Mouse (Mus musculus): Measurements from ENCODE around the gene Mprip. TPM values are rescaled to one million over a fixed set of nuclear protein-coding genes. Genes with fewer than 3 reads are reported as not detected.

Gene Mprip
- polyA plus RNA-seq, 1 experiment from 2014 or later, result 14.4 TPM

DNA sequence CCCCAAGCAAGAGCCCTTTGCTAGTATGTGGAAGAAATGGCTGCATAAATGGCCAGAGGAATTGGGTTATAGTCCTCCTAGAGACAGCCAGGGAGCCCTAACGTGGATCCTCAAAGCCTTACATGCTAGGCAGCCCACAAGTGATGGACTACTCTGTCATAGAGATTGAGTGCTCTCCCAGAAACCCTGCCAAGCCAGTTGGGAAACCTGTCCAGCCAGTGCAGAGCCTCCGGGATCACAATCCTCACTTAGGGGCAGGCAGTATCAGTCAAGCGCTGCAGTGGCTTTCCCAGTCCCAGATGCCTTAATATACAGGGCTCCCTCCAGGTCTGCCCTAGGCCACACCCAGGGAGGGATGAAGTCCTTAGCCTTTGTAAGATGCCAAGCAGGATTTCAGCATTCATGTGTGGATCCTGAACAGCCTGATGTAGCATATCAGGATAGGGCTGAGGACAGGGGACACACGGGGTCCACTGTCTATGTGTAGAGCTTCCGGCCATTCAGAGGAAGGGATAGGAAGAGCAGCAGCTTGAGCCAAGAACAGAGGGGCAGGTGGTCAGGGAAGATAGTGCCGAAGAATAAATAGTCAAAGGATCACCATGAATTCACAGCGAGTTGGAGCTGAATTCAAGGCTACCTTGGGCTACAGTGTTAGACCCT is 27.0 kb upstream of the Mprip start:
- Histone ChIP-seq H3K4me2 (no peak overlapping the region), H3K9ac (no peak overlapping the region), H3K4me1 (replicated peaks) (peaks cover 6% of the 10 kb centered on the region), H3K36me3 (replicated peaks) (no peaks in the 10 kb centered on the region), H3K4me3 (replicated peaks) (no peak overlapping the region), H3K27me3 (0 out of 2 replicates have a peak, but pooled peaks cover 7% of the 10 kb centered on the region), H3K27ac (replicated peaks) (no peak overlapping the region), H3K9me3 (replicated peaks) (no peaks in the 10 kb centered on the region)
- no peak for ATAC-seq (ENCODE audit: insufficient read depth)
- WGBS (ENCODE audit: insufficient replicate concordance), result 59% methylated on average over 7 of the region's 7 CpGs

DNA sequence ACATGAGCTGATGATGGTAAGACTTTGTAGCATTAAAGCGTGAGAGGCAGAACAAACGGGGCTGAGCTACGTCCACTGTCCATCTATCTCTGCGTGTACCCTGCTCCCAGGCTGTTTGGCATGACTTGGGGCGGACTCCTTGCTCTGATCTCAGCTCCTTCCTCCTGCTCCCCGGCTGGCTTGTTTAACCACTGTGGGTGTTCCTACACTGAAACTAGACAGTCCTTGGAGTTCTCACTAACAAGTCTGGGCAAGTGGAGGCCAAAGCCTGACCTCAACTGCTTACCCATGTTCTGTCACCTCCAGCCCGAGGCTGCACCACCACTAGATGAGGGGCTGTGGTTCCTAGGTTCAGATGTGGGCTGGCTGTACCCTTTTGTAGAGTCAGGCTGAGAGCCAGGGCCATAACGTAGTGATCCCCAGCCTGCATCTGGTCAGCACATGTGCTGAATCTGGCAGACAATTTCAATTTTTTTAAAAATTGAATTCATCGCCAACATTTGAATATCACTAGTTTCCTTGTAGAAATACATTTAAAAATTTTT is 25.8 kb upstream of the Mprip start:
- no peaks in the 10 kb centered on the region for H3K36me3 ChIP-seq (replicated peaks)
- WGBS (ENCODE audit: insufficient replicate concordance), result 63% methylated on average over 9 of the region's 9 CpGs
- H3K9me3 ChIP-seq (replicated peaks), result no peaks in the 10 kb centered on the region
- no peak overlapping the region for H3K27ac ChIP-seq (replicated peaks)
- no peak overlapping the region for H3K9ac ChIP-seq
- 0 out of 2 replicates have a peak, but pooled peaks cover 7% of the 10 kb centered on the region for H3K27me3 ChIP-seq
- no peak overlapping the region for H3K4me2 ChIP-seq
- H3K4me1 ChIP-seq (replicated peaks), result peaks cover 6% of the 10 kb centered on the region
- no peak overlapping the region for H3K4me3 ChIP-seq (replicated peaks)
- no peak for ATAC-seq (ENCODE audit: insufficient read depth)

DNA sequence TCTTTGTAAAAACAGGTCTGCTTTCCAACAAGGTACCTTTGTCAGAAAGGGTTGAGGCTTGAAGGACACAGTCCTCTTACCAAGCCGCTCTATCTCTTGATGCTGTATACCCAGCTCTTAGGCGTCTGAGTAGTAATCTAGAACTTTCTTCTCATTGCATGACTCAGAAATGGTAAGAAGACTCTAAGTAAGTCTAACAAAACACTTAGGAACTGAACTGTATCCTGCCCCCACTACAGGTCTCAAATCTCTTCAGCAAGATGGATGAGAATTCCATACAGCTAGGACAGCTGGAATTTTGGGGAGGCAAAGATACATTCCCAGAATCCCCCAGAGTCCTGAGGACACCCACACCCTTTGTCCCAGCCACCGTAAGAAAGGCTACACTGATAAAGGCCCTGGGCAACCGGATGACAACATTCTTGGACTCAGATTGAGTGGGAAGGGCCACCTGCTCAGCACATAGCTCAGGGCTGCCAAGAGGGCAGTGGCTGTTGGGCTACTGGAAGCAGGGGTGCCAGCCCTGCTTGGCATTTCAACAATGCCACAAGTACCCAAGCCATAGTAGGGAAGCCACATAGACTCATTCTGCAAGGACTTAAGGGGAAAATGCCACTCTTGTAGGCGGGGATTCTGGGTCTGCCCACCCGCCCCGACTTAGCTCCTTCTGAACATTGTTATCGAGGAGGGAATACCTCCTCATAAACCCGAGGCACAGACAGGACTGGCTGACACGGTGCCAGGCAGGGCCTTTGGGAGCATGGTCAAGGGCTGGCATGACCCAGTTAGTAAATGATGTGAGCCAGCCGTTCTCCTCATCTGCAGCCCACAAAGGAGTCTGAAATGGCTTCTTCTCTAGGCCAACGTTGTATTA is 25.0 kb upstream of the Mprip start:
- no peak overlapping the region for H3K27ac ChIP-seq (replicated peaks)
- 0 out of 2 replicates have a peak, but pooled peaks cover 7% of the 10 kb centered on the region for H3K27me3 ChIP-seq
- no peaks in the 10 kb centered on the region for H3K36me3 ChIP-seq (replicated peaks)
- no peak for ATAC-seq (ENCODE audit: insufficient read depth)
- no peak overlapping the region for H3K9ac ChIP-seq
- no peaks in the 10 kb centered on the region for H3K9me3 ChIP-seq (replicated peaks)
- peaks cover 6% of the 10 kb centered on the region for H3K4me1 ChIP-seq (replicated peaks)
- 62% methylated on average over 12 of the region's 12 CpGs for WGBS (ENCODE audit: insufficient replicate concordance)
- H3K4me3 ChIP-seq (replicated peaks), result no peak overlapping the region
- H3K4me2 ChIP-seq, result no peak overlapping the region

DNA sequence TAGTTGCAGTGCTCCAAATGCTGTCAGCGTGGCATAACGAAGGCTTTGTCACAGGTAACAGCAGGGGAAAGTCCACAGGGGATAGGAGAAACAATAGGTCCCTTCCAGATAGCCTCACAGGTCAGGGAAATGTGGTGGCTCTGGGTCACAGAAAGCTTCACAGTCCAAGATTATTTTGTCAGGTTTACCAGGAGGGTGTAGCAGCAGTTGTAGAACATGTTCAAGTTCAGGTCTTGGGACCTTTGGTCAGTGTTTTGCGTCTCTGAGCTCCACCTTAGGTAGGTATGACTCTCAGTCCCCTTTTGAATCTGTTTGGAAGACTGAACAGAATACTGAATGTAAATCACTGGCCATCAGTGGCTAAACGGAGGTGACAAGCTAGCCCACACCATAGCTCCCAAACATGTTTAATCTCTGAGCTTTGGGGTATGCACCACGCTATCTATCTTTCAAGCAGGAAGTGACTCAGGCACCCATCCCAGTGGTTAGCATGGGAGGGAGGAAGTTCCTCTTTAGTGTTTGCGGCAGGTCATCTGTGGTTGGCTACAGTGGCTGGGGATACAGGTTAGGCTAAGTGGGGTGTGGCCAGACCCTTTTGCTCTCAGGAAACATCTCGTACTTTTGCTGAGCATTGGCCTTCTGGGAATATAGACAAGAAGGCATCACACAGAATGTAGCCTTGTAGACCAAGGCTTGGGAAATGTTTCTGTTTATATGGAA is 24.2 kb upstream of the Mprip start:
- Histone ChIP-seq H3K4me3 (replicated peaks) (no peak overlapping the region), H3K4me1 (replicated peaks) (peaks cover 6% of the 10 kb centered on the region), H3K27ac (replicated peaks) (no peak overlapping the region), H3K4me2 (no peak overlapping the region), H3K9ac (no peak overlapping the region), H3K27me3 (0 out of 2 replicates have a peak, but pooled peaks cover 3% of the 10 kb centered on the region), H3K9me3 (replicated peaks) (no peaks in the 10 kb centered on the region), H3K36me3 (replicated peaks) (no peaks in the 10 kb centered on the region)
- 29% methylated on average over 7 of the region's 7 CpGs for WGBS (ENCODE audit: insufficient replicate concordance)
- ATAC-seq (ENCODE audit: insufficient read depth), result no peak

DNA sequence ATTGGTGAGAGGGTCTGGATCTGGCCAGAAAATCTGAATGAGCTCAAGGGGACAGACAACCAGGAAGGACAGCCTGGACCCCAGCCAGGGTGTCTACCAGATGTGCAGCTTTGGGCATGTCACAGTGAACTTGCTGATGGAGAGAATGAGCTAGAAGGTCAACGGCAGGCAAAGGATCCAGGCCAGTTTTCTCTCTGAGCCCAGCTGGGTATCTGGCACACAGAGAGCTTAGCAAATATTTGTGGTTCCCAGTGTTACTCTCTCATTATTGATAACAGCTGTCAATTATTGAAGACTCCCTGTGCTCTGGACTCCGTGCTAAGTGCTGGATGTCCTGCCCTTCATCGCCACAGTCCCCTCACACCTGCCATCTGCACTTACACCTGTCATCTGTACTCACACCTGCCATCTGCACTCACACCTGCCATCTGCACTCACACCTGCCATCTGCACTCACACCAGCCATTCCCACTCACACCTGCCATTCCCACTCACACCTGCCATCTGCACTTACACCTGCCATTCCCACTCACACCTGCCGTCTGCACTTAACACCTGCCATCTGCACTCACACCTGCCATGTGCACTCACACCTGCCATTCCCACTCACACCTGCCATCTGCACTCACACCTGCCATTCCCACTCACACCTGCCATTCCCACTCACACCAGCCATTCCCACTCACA is 21.0 kb upstream of the Mprip start:
- Histone ChIP-seq H3K4me2 (no peak overlapping the region), H3K4me3 (replicated peaks) (no peak overlapping the region), H3K9me3 (replicated peaks) (no peaks in the 10 kb centered on the region), H3K4me1 (replicated peaks) (peaks cover 3% of the 10 kb centered on the region), H3K27ac (replicated peaks) (no peak overlapping the region), H3K27me3 (peaks cover 21% of the 10 kb centered on the region; the same call in 1 of the 2 replicates), H3K9ac (no peak overlapping the region), H3K36me3 (replicated peaks) (no peaks in the 10 kb centered on the region)
- 67% methylated on average over 4 of the region's 4 CpGs for WGBS (ENCODE audit: insufficient replicate concordance)
- no peak for ATAC-seq (ENCODE audit: insufficient read depth)

DNA sequence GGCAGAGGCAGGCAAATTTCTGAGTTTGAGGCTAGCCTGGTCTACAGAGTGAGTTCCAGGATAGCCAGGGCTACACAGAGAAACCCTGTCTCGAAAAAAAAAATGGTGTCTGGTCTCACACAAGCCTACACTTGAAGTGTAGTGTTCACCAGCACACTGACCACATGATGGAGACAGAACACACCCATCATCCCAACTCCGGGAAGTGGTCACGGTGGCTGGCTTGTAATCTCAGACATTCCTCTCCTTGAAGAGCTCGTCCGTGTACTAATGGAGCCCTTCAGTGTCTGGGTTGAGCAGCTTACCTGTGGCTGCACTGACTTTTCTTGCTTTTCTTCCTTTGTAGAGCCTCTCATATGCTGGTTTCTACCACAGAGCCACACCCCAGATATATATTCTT is 19.9 kb upstream of the Mprip start:
- H3K4me1 ChIP-seq (replicated peaks), result peaks cover 3% of the 10 kb centered on the region
- no peaks in the 10 kb centered on the region for H3K9me3 ChIP-seq (replicated peaks)
- no peak for ATAC-seq (ENCODE audit: insufficient read depth)
- H3K4me3 ChIP-seq (replicated peaks), result no peak overlapping the region
- no peak overlapping the region for H3K9ac ChIP-seq
- WGBS (ENCODE audit: insufficient replicate concordance), result 56% methylated on average over 5 of the region's 5 CpGs
- peaks cover 30% of the 10 kb centered on the region for H3K27me3 ChIP-seq
- no peak overlapping the region for H3K4me2 ChIP-seq
- H3K36me3 ChIP-seq (replicated peaks), result no peaks in the 10 kb centered on the region
- H3K27ac ChIP-seq (replicated peaks), result no peak overlapping the region

DNA sequence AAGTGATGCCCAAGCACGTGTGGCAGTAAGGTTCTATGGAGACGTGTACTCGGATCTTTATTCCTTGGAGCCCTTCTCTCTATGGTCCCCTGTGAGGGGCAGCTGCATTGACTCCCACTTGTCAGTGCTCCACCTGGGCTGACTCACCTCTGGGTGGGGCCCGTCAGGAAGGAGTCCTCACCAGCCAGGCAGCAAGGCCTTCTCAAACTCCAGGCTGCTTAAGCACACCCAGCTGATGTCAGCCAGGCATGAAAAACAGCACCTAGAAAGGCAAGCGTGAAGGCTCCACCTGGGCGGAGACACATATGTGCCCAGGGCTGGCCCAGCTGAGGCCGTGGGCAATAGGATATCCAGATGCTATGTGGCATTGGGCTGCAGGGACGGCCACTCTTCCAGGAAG is 18.7 kb upstream of the Mprip start:
- Histone ChIP-seq H3K4me3 (replicated peaks) (no peak overlapping the region), H3K4me1 (replicated peaks) (no peaks in the 10 kb centered on the region), H3K27ac (replicated peaks) (no peak overlapping the region), H3K36me3 (replicated peaks) (no peaks in the 10 kb centered on the region), H3K9ac (no peak overlapping the region), H3K4me2 (no peak overlapping the region), H3K27me3 (peaks cover 30% of the 10 kb centered on the region), H3K9me3 (replicated peaks) (no peaks in the 10 kb centered on the region)
- ATAC-seq (ENCODE audit: insufficient read depth), result no peak
- WGBS (ENCODE audit: insufficient replicate concordance), result 61% methylated on average over 8 of the region's 8 CpGs

DNA sequence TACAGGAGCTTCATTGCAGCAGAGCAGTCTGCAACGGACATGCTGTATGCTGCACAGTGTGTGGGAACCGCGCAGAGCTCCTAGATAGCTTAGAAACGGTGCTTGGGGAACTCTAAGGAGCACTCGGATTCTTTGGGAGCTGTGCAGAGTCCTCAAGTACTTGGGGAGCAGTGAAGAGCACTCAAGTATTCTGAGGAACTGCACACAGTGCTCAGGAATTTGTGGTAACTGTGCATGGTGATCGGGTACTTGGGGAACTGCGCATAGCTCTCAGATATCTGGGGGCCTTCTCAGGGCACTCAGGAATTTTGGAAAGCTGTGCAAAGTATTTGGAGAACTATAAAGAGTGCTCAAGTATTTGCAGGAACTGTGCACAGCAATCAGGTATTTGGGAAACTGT is 16.1 kb upstream of the Mprip start:
- Histone ChIP-seq H3K9me3 (replicated peaks) (no peaks in the 10 kb centered on the region), H3K27ac (replicated peaks) (no peak overlapping the region), H3K4me1 (replicated peaks) (no peaks in the 10 kb centered on the region), H3K27me3 (peaks cover 27% of the 10 kb centered on the region), H3K4me2 (no peak overlapping the region), H3K36me3 (replicated peaks) (no peaks in the 10 kb centered on the region), H3K9ac (no peak overlapping the region), H3K4me3 (replicated peaks) (no peak overlapping the region)
- WGBS (ENCODE audit: insufficient replicate concordance), result 49% methylated on average over 7 of the region's 7 CpGs
- no peak for ATAC-seq (ENCODE audit: insufficient read depth)

DNA sequence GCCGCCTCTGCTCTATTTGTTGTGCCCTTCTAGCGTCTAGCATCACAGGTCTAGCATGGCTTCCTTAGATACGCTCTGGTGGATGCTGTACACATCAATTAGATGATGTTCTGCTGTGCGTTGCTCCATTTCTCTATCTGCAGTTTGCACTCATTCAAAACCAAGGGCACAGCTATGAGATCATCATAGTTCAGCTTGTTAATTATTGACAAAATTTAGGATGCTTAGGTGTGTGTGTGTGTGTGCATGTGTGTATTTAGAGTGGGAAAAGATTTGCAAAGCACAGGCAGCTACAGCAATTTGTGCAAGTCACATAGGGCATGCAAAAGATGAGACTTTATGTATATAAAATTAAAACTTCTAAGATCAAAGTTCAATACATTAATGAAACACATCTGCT is 12.0 kb upstream of the Mprip start:
- H3K27ac ChIP-seq (replicated peaks), result no peak overlapping the region
- no peaks in the 10 kb centered on the region for H3K36me3 ChIP-seq (replicated peaks)
- no peak overlapping the region for H3K9ac ChIP-seq
- peaks cover 6% of the 10 kb centered on the region; the same call in 1 of the 2 replicates for H3K4me1 ChIP-seq (replicated peaks)
- 61% methylated on average over 4 of the region's 4 CpGs for WGBS (ENCODE audit: insufficient replicate concordance)
- no peak for ATAC-seq (ENCODE audit: insufficient read depth)
- no peaks in the 10 kb centered on the region for H3K9me3 ChIP-seq (replicated peaks)
- no peak overlapping the region for H3K4me3 ChIP-seq (replicated peaks)
- H3K27me3 ChIP-seq, result peaks cover 19% of the 10 kb centered on the region
- H3K4me2 ChIP-seq, result no peak overlapping the region

DNA sequence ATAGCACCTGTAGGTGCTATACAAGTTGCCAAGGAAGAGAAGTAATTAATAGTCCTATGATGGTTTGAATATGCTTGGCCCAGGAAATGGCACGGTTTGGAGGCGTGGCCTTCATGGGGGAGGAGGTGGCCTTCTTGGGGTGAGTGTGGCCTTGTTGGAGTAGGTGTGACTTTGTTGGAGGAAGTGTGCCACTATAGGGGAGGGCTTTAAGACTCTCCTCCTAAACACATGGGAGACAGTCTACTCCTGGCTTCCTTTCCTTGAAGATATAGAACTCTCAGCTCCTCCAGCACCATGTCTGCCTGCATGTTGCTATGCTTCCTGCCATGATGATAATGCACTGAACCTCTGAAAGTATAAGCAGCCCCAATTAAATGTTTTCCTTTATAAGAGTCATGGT is 8.1 kb upstream of the Mprip start:
- Histone ChIP-seq H3K27me3 (no peaks in the 10 kb centered on the region), H3K4me1 (replicated peaks) (peaks cover 11% of the 10 kb centered on the region; the same call in 1 of the 2 replicates), H3K36me3 (replicated peaks) (no peaks in the 10 kb centered on the region), H3K4me2 (no peak overlapping the region), H3K27ac (replicated peaks) (no peak overlapping the region), H3K9ac (no peak overlapping the region), H3K4me3 (replicated peaks) (no peak overlapping the region), H3K9me3 (replicated peaks) (no peaks in the 10 kb centered on the region)
- WGBS (ENCODE audit: insufficient replicate concordance), result 42% methylated on average over 2 of the region's 2 CpGs
- ATAC-seq (ENCODE audit: insufficient read depth), result no peak
